Mouse (Mus musculus) urinary bladder, postnatal 0 days (tissue): ENCODE results near the gene Taf13. TPM values are rescaled to one million over a fixed set of nuclear protein-coding genes. Genes with fewer than 3 reads are reported as not detected.

Experiments used
- microRNA-seq: library from miRNA; unstranded; fragments of <30 nt; microRNA quantifications from one replicate; pipeline ENCODE4, GENCODE M21; 2016
- polyA plus RNA-seq: library from polyadenylated mRNA; unstranded; fragments of >200 nt; fragmentation: Nextera tagmentation; extraction: Ambion mirVana; gene quantifications from 2 replicates; pipeline ENCODE4 v1.2.1, GENCODE M21; 2015

Gene Taf13
- polyA plus RNA-seq = 40.6 and 48.9 TPM in 2 replicates

GRCm38 (mm10) chr3:108571443-108572294 is at the start of gene Taf13:
Taf13 (plus strand) TSS chr3:108571698.

GRCm38 (mm10) chr3:108533951-108534350 is 37.5 kb upstream of the Taf13 start, which contains the start of gene 1700013F07Rik:
1700013F07Rik (plus strand) TSS chr3:108534150.

GRCm38 (mm10) chr3:108536517-108537260 is 34.8 kb upstream of the Taf13 start, which contains the start of gene 5330417C22Rik:
5330417C22Rik (minus strand) TSS chr3:108536536.

GRCm38 (mm10) chr3:108562133-108562730 is 9.3 kb upstream of the Taf13 start, which contains the start of gene Tmem167b:
Tmem167b (minus strand) TSS chr3:108562466.

GRCm38 (mm10) chr3:108590786-108591529 is 19.5 kb downstream of the Taf13 start, which contains the start of gene Wdr47:
Wdr47 (plus strand) TSS chr3:108591279.

Small RNAs within 50 kb of the gene (microRNA-seq; reads per million reads assigned to microRNA genes)
- not detected for gene Gm22860

Other genes starting within 250 kb of the Taf13 start
- not detected in 2 replicates for gene Mybphl, start 206.8 kb upstream of the Taf13 start, polyA plus RNA-seq
- gene Psrc1, start 187.9 kb upstream of the Taf13 start, polyA plus RNA-seq = 7.8 and 9.2 TPM in 2 replicates
- gene Celsr2, start 156.1 kb upstream of the Taf13 start, polyA plus RNA-seq = 0.73 and 1.7 TPM in 2 replicates
- gene Sars, start 126.5 kb upstream of the Taf13 start, polyA plus RNA-seq = 76.3 and 84.8 TPM in 2 replicates
- not detected in 2 replicates for gene 1700013F07Rik, start 37.5 kb upstream of the Taf13 start, polyA plus RNA-seq
- 0.19 and 0.35 TPM in 2 replicates for gene 5330417C22Rik, start 35.2 kb upstream of the Taf13 start, polyA plus RNA-seq
- 32.6 and 37.2 TPM in 2 replicates for gene Tmem167b, start 9.2 kb upstream of the Taf13 start, polyA plus RNA-seq
- gene Wdr47, start 19.6 kb downstream of the Taf13 start, polyA plus RNA-seq = 5.8 and 8.9 TPM in 2 replicates
- 49.3 and 56.1 TPM in 2 replicates for gene Clcc1, start 82.2 kb downstream of the Taf13 start, polyA plus RNA-seq
- gene Gpsm2, start 150.6 kb downstream of the Taf13 start, polyA plus RNA-seq = 48.0 and 52.1 TPM in 2 replicates
- gene Aknad1, start 168.0 kb downstream of the Taf13 start, polyA plus RNA-seq = 1.4 and 1.9 TPM in 2 replicates